Mouse (Mus musculus): ENCODE results near the gene Traf3ip1.

- no peak for TF ChIP-seq CTCF (IDR thresholded peaks at IDR 0.05; ENCODE audit: control insufficient read depth, insufficient read depth, low read length)
- no peak for TF ChIP-seq POLR2A (IDR thresholded peaks at IDR 0.05; ENCODE audit: borderline replicate concordance, control insufficient read depth, low read depth, low read length)
Measured at GRCm38 (mm10) chr1:91458223-91458861, 36.1 kb upstream of the Traf3ip1 start.
